Mouse (Mus musculus) embryonic facial prominence, embryonic 14.5 days (tissue): Measurements from ENCODE around the gene Kxd1. TPM values are rescaled to one million over a fixed set of nuclear protein-coding genes. Genes with fewer than 3 reads are reported as not detected.
"Not testable (repeated sequence)": the region's sequence is repeated elsewhere in the genome, so short reads cannot be mapped to it uniquely, and the experiment has no call there.

ENCODE experiments used
- ATAC-seq: fragments of 200-750 bp; cut with Nextera tagmentation; 2 replicates; pipeline ENCODE4 v1.8.0; 2017; ENCODE audit warnings: low read depth, moderate number of reproducible peaks, moderate TSS enrichment
- DNase-seq: peaks from one replicate; pipeline ENCODE4 v3.0.0-alpha.2; 2015; ENCODE audit warnings: low spot score
- H3K27ac ChIP-seq: fragments of 300-500 bp; sonication (generic); replicated peaks from 2 replicates; pipeline ENCODE4 v1.5.1; 2014; ENCODE audit warnings: low read depth, mild to moderate bottlenecking, low read length, moderate library complexity
- H3K27me3 ChIP-seq: fragments of 300-500 bp; sonication (generic); replicated peaks from 2 replicates; pipeline ENCODE4 v1.6.1; 2014; ENCODE audit warnings: low read length; ENCODE audit not compliant: control insufficient read depth, insufficient read depth
- H3K36me3 ChIP-seq: fragments of 300-500 bp; sonication (generic); 2 replicates; pipeline ENCODE4 v1.6.1; 2014; ENCODE audit warnings: low read length, mixed read lengths; ENCODE audit not compliant: control insufficient read depth, insufficient read depth
- H3K4me1 ChIP-seq: fragments of 300-500 bp; sonication (generic); 2 replicates; pipeline ENCODE4 v1.6.1; 2014; ENCODE audit warnings: antibody characterized with exemption, low read length; ENCODE audit not compliant: control insufficient read depth, insufficient read depth
- H3K4me2 ChIP-seq: fragments of 300-500 bp; sonication (generic); 2 replicates; pipeline ENCODE4 v1.6.1; 2014; ENCODE audit warnings: low read depth, mild to moderate bottlenecking, low read length, moderate library complexity, mixed read lengths
- H3K4me3 ChIP-seq: fragments of 300-500 bp; sonication (generic); 2 replicates; pipeline ENCODE4 v1.5.1; 2014; ENCODE audit warnings: low read depth, mild to moderate bottlenecking, low read length
- H3K9ac ChIP-seq: fragments of 300-500 bp; sonication (generic); 2 replicates; pipeline ENCODE4 v1.6.1; 2014; ENCODE audit warnings: low read depth, mild to moderate bottlenecking, low read length, moderate library complexity, mixed read lengths
- H3K9me3 ChIP-seq: fragments of 300-500 bp; sonication (generic); 2 replicates; pipeline ENCODE4 v1.6.1; 2016; ENCODE audit warnings: low read length; ENCODE audit not compliant: control insufficient read depth
- WGBS: fragments of 180-500 bp; shearing (Covaris S2); extraction: QIAGEN DNeasy Blood & Tissue Kit; methylation state at CpG from one replicate; pipeline ENCODE4 v1.1.7; 2014; 5-methylcytosine and 5-hydroxymethylcytosine counted together
- polyA plus RNA-seq: library from polyadenylated mRNA; unstranded; fragments of >200 nt; fragmentation: Nextera tagmentation; extraction: Ambion mirVana; gene quantifications from 2 replicates; pipeline ENCODE4 v1.2.1, GENCODE M21; 2014

The Kxd1 gene
- polyA plus RNA-seq, 1 experiment from 2014 or later: 51.0 TPM

DNA sequence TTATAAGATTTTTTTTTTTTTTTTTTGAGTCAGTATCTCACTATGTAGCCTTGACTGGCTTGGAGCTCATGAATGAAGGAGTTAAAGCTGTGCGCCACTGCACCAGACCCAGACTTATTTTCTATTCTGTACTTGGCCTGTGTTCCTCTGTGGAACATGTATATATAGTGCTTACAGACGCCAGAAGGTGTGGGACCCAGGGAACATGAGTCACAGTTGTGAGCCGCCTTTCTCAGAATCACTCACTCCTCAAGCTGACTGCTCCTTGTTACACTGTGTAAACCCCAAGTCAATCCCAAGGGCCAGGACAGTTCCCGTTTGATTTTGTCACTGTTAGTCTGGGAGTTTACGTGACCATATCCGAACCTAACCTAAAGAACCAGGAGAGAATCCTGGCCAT lies 8.7 kb downstream of the Kxd1 start:
- no peaks in the 10 kb centered on the region for H3K9me3 ChIP-seq
- H3K27ac ChIP-seq: no peak overlapping the region
- H3K4me1 ChIP-seq: 0 out of 2 replicates have a peak, but pooled peaks cover 6% of the 10 kb centered on the region
- H3K9ac ChIP-seq: no peak overlapping the region
- ATAC-seq (no peak), DNase-seq (no peak)
- H3K4me3 ChIP-seq: no peak overlapping the region
- H3K27me3 ChIP-seq: no peaks in the 10 kb centered on the region
- WGBS: 90% methylated on average over 6 of the region's 6 CpGs
- no peak overlapping the region for H3K4me2 ChIP-seq
- H3K36me3 ChIP-seq: peaks cover 26% of the 10 kb centered on the region

- no peak overlapping the region for H3K27ac ChIP-seq
- H3K36me3 ChIP-seq: peaks cover 32% of the 10 kb centered on the region
Observed at GRCm38 (mm10) chr8:70517940-70518643, 9.7 kb downstream of the Kxd1 start.

DNA sequence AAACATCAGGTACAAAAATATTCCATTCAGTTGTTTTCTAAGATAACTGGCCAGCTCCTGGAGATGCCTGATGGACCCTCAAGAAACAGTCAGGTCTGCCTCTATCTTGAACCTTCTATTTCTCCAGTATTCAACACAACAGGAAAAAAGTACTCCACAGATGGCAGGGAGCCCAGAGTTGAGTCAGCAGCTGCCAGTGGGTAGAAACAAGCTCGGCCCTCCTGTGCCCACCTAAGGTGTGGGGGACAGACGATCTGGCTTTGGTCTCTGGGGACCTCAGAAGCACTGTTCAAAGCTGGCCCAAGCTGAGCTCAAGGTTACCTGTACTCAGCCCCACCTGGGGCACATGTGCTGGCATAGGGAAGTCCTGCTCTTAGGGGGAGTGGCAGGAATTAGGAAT lies 14.3 kb downstream of the Kxd1 start:
- DNase-seq: no peak
- ATAC-seq: no peak
- Histone ChIP-seq H3K4me1 (peaks cover 7% of the 10 kb centered on the region), H3K9me3 (no peaks in the 10 kb centered on the region), H3K9ac (no peak overlapping the region), H3K27me3 (no peaks in the 10 kb centered on the region), H3K27ac (no peak overlapping the region), H3K36me3 (peaks cover 31% of the 10 kb centered on the region), H3K4me3 (no peak overlapping the region), H3K4me2 (no peak overlapping the region)
- 62% methylated on average over 2 of the region's 2 CpGs for WGBS

More at GRCm38 (mm10) chr8:70517940-70518643, 9.7 kb downstream of the Kxd1 start:
- H3K9ac ChIP-seq: no peak overlapping the region
- H3K4me1 ChIP-seq: no peaks in the 10 kb centered on the region
- H3K27me3 ChIP-seq: no peaks in the 10 kb centered on the region
- no peak for ATAC-seq
- H3K4me2 ChIP-seq: no peak overlapping the region
- no peak overlapping the region for H3K4me3 ChIP-seq
- WGBS: 67% methylated on average over 10 of the region's 10 CpGs
- no peak for DNase-seq
- H3K9me3 ChIP-seq: no peaks in the 10 kb centered on the region

DNA sequence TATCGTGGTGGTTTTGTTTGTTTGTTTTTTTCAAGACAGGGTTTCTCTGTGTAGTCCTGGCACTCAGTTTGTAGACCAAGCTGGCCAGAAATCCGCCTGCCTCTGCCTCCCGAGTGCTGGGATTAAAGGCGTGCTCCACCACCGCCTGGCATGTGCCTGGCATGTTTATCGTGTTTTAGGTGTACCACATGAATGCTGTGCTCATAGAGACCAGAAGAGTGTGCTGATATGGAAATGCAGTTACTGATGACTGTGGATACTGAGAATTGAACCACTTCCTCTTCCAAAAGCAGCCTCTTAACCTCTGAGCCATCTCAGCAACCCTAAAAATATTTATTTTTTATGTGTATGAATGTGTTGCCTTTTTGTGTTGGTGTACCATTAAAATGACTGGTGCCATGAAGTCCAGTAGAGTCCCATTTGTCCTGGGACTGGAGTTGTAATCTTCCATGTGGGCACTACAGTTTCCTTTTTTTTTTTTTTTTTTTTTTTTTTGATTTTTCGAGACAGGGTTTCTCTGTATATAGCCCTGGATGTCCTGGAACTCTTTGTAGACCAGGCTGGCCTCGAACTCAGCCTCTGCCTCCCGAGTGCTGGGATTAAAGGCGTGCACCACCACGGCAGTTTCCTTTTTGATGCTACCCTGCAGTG lies 15.4 kb downstream of the Kxd1 start:
- DNase-seq (no peak), ATAC-seq (no peak)
- Histone ChIP-seq H3K27ac (no peak overlapping the region), H3K4me1 (peaks cover 7% of the 10 kb centered on the region), H3K4me2 (no peak overlapping the region), H3K27me3 (no peaks in the 10 kb centered on the region), H3K36me3 (peaks cover 41% of the 10 kb centered on the region), H3K4me3 (no peak overlapping the region), H3K9me3 (no peaks in the 10 kb centered on the region), H3K9ac (no peak overlapping the region)
- 91% methylated on average over 11 of the region's 11 CpGs for WGBS

GRCm38 (mm10) chr8:70511770-70512169 lies 16.0 kb downstream of the Kxd1 start:
- 0 out of 2 replicates have a peak overlapping the region, but pooled peaks have one; percentile 97 for H3K4me2 ChIP-seq
- 91% methylated on average over 2 of the region's 2 CpGs for WGBS
- DNase-seq: no peak
- no peak overlapping the region for H3K9ac ChIP-seq
- ATAC-seq: no peak
- H3K4me3 ChIP-seq: no peak overlapping the region
- H3K4me1 ChIP-seq: peaks cover 7% of the 10 kb centered on the region
- no peak overlapping the region for H3K27ac ChIP-seq
- peaks cover 46% of the 10 kb centered on the region for H3K36me3 ChIP-seq
- no peaks in the 10 kb centered on the region for H3K27me3 ChIP-seq
- H3K9me3 ChIP-seq: no peaks in the 10 kb centered on the region

DNA sequence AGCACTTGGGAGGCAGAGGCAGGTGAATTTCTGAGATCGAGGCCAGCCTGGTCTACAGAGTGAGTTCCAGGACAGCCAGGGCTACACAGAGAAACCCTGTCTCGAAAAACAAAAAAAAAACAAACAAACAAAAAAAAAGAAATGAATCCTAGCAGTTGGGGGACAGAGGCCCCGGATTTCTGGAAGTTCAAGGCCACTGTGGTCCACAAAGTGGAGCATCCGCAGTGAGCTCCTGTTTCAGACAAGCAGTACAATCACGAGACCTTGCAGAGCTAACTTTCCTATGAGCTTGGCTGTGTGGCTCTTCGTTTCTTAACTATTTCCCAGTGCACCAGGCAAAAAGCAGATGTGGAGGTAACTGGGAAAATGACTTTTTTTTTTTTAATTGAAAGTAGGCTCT lies 16.6 kb downstream of the Kxd1 start:
- Histone ChIP-seq H3K36me3 (peaks cover 42% of the 10 kb centered on the region), H3K4me2 (peak overlapping the region; percentile 97), H3K4me3 (peak overlapping the region; percentile 97)
- not testable (repeated sequence) for DNase-seq, H3K9ac ChIP-seq, ATAC-seq, H3K9me3 ChIP-seq, H3K27me3 ChIP-seq, H3K4me1 ChIP-seq, H3K27ac ChIP-seq
- WGBS: 84% methylated on average over 6 of the region's 6 CpGs

DNA sequence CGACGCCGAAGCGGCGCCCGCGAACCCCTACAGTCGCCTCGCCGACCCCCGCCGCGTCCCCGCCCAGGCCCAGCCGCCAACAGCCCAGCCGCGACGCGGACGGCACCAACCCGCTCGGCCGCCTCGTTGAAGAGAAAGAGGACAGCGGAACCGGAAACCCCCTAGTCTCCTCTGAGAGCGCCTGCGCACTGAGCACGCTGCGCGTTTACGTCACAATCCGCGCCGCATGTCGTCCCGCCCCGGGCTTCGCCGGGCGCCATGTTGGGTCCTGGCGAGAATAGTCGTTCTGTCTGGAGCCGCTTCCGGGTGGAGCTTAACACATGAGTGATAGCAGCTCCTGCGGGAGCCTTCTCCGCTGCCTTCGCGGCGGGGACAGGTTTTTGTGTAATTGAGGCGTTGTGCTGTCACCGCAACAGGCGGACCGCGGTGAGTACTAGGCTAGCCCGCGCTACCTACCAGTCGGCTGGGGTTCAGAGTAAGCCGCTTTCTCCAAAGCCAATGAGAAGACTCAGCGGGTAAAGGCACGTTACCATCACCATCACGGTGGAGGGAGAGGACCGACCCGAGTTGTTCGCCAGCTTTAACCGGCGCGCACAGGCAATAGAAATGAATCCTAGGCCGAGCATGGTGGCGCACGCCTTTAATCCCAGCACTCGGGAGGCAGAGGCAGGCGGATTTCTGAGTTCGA lies 17.4 kb downstream of the Kxd1 start, which contains the start of gene Uba52:
Gene Uba52 (minus strand): TSS at position 574 of the 688 bp plus-strand sequence.
- H3K27ac ChIP-seq: peak within 1 kb of the TSS; percentile 96
- peak within 1 kb of the TSS; percentile 99 for H3K9ac ChIP-seq
- H3K9me3 ChIP-seq: no peaks in the 10 kb centered on the region
- H3K36me3 ChIP-seq: peaks cover 38% of the 10 kb centered on the region
- peaks cover 13% of the 10 kb centered on the region for H3K4me1 ChIP-seq
- peak; percentile 98 for DNase-seq
- H3K27me3 ChIP-seq: no peaks in the 10 kb centered on the region
- peak; percentile 87 for ATAC-seq
- peak within 1 kb of the TSS; percentile 97 for H3K4me3 ChIP-seq
- H3K4me2 ChIP-seq: peak within 1 kb of the TSS; percentile 97
- under 1% methylated on average over 68 of the region's 74 CpGs for WGBS

GRCm38 (mm10) chr8:70509281-70509952 lies 18.3 kb downstream of the Kxd1 start:
- peak overlapping the region; percentile 99 for H3K9ac ChIP-seq
- H3K4me2 ChIP-seq: peak overlapping the region; percentile 97
- peak overlapping the region; percentile 96 for H3K27ac ChIP-seq
- peak overlapping the region; percentile 97 for H3K4me3 ChIP-seq
- H3K27me3 ChIP-seq: no peaks in the 10 kb centered on the region
- WGBS: 8% methylated on average over 25 of the region's 25 CpGs
- peaks cover 22% of the 10 kb centered on the region for H3K4me1 ChIP-seq
- DNase-seq (no peak), ATAC-seq (no peak)
- peaks cover 33% of the 10 kb centered on the region for H3K36me3 ChIP-seq
- no peaks in the 10 kb centered on the region for H3K9me3 ChIP-seq
